Mouse (Mus musculus): ENCODE measurements around the gene Zzz3.
A peak's percentile ranks its signal among the peaks of the same experiment; 100 is the strongest.

Gene Zzz3

GRCm38 (mm10) chr3:152395350-152396277 lies at the start of gene Zzz3:
Gene Zzz3, plus strand, starts transcription at chr3:152395473.
- peak; percentile 83 for DNase-seq (ENCODE audit: low read depth, low spot score)

GRCm38 (mm10) chr3:152345732-152346632 lies 49.3 kb upstream of the Zzz3 start, which contains the start of gene Usp33:
Gene Usp33, plus strand, starts transcription at chr3:152346478.
- peak; percentile 83 for DNase-seq (ENCODE audit: low read depth, low spot score)

- no peak for DNase-seq (ENCODE audit: low read depth, low spot score)
These were observed 48.6 kb upstream of the Zzz3 start for GRCm38 (mm10) chr3:152346633-152347141.

- no peak for DNase-seq (ENCODE audit: low read depth, low spot score)
These were observed 48.0 kb upstream of the Zzz3 start for GRCm38 (mm10) chr3:152347227-152347626.

GRCm38 (mm10) chr3:152348011-152348830 lies 47.1 kb upstream of the Zzz3 start:
- DNase-seq (ENCODE audit: low read depth, low spot score): no peak

GRCm38 (mm10) chr3:152350431-152350830 lies 44.8 kb upstream of the Zzz3 start:
- no peak for DNase-seq (ENCODE audit: low read depth, low spot score)

- no peak for DNase-seq (ENCODE audit: low read depth, low spot score)
These were observed 44.3 kb upstream of the Zzz3 start for GRCm38 (mm10) chr3:152350966-152351365.

GRCm38 (mm10) chr3:152352289-152352688 lies 43.0 kb upstream of the Zzz3 start:
- no peak for DNase-seq (ENCODE audit: low read depth, low spot score)

- no peak for DNase-seq (ENCODE audit: low read depth, low spot score)
These were observed 41.7 kb upstream of the Zzz3 start for GRCm38 (mm10) chr3:152353434-152354177.

GRCm38 (mm10) chr3:152355361-152355760 lies 39.9 kb upstream of the Zzz3 start:
- DNase-seq (ENCODE audit: low read depth, low spot score): no peak

- no peak for DNase-seq (ENCODE audit: low read depth, low spot score)
These were observed 38.5 kb upstream of the Zzz3 start for GRCm38 (mm10) chr3:152356751-152357150.

- DNase-seq (ENCODE audit: low read depth, low spot score): no peak
These were observed 36.1 kb upstream of the Zzz3 start for GRCm38 (mm10) chr3:152359151-152359550.

GRCm38 (mm10) chr3:152364181-152364580 lies 31.1 kb upstream of the Zzz3 start:
- DNase-seq (ENCODE audit: low read depth, low spot score): no peak

- DNase-seq (ENCODE audit: low read depth, low spot score): no peak
These were observed 19.2 kb upstream of the Zzz3 start for GRCm38 (mm10) chr3:152376063-152376462.

- no peak for DNase-seq (ENCODE audit: low read depth, low spot score)
These were observed 11.2 kb upstream of the Zzz3 start for GRCm38 (mm10) chr3:152384106-152384505.

- peak; percentile 90 for DNase-seq (ENCODE audit: low read depth, low spot score)
These were observed 1.2 kb downstream of the Zzz3 start for GRCm38 (mm10) chr3:152396278-152396987.

- DNase-seq (ENCODE audit: low read depth, low spot score): no peak
These were observed 1.7 kb downstream of the Zzz3 start for GRCm38 (mm10) chr3:152396988-152397314.

- no peak for DNase-seq (ENCODE audit: low read depth, low spot score)
These were observed 2.2 kb downstream of the Zzz3 start for GRCm38 (mm10) chr3:152397335-152397940.

GRCm38 (mm10) chr3:152400441-152400840 lies 5.2 kb downstream of the Zzz3 start:
- no peak for DNase-seq (ENCODE audit: low read depth, low spot score)
